Comparison of ENCODE assay signal across 8 mouse cellular contexts in genomic region chr2:75584975-75585374, GRCm38 (mm10).
DNase-seq lines count a peak whose midpoint lies in the region; ATAC-seq and TF ChIP-seq lines count a peak whose summit lies in the region.

No protein-coding gene starts in this region.

- TF ChIP-seq EP300 in stomach, postnatal 0 days (optimal IDR thresholded peaks at IDR 0.05) = no peak

- H3K27ac ChIP-seq in forebrain, embryonic 10.5 days = peak overlapping the region; percentile 80
- H3K27ac ChIP-seq in heart, embryonic 14.5 days (replicated peaks in 1 of 2; ENCODE audit: control insufficient read depth in 1 of 2, insufficient read depth in 1 of 2, low read depth in 2 of 2, low read length in 2 of 2) = peak overlapping the region; percentile 20 to 45; a peak in 2 of 4 replicates
- no peak overlapping the region for H3K27ac ChIP-seq in kidney, postnatal 0 days
- no peak overlapping the region for H3K27ac ChIP-seq in neural tube, embryonic 12.5 days
- no peak overlapping the region for H3K27ac ChIP-seq in stomach, postnatal 0 days (replicated peaks)

- DNase-seq in 3134 (ENCODE audit: extremely low read depth, insufficient read length, low spot score) = peak; percentile 74
- peak; percentile 66 for DNase-seq in forebrain, embryonic 10.5 days (ENCODE audit: extremely low spot score, low spot score)
- DNase-seq in kidney, postnatal 0 days (ENCODE audit: low spot score) = peak; percentile 93
- peak; percentile 88 to 92 for DNase-seq in lung, adult 18-20 months
- DNase-seq in stomach, postnatal 0 days (ENCODE audit: low spot score) = peak; percentile 86

- peaks cover 20% of the 10 kb centered on the region for H3K4me1 ChIP-seq in forebrain, embryonic 10.5 days
- peaks cover under 1 to 15% of the 10 kb centered on the region in 2 experiments for H3K4me1 ChIP-seq in heart, embryonic 14.5 days (ENCODE audit: control insufficient read depth in 2 of 2, insufficient read depth in 2 of 2, low read length in 2 of 2)
- 0 out of 2 replicates have a peak, but pooled peaks cover 4% of the 10 kb centered on the region for H3K4me1 ChIP-seq in kidney, postnatal 0 days (replicated peaks; ENCODE audit: insufficient read depth, low read length)
- H3K4me1 ChIP-seq in neural tube, embryonic 12.5 days = peaks cover 7% of the 10 kb centered on the region
- H3K4me1 ChIP-seq in stomach, postnatal 0 days (replicated peaks; ENCODE audit: control insufficient read depth, insufficient read depth) = 0 out of 2 replicates have a peak, but pooled peaks cover 2% of the 10 kb centered on the region

- H3K36me3 ChIP-seq in forebrain, embryonic 10.5 days (replicated peaks) = no peaks in the 10 kb centered on the region
- no peaks in the 10 kb centered on the region for H3K36me3 ChIP-seq in heart, embryonic 14.5 days (ENCODE audit: control insufficient read depth, insufficient read depth, low read length)
- H3K36me3 ChIP-seq in kidney, postnatal 0 days (ENCODE audit: insufficient read depth, low read length) = no peaks in the 10 kb centered on the region
- H3K36me3 ChIP-seq in neural tube, embryonic 12.5 days = no peaks in the 10 kb centered on the region
- no peaks in the 10 kb centered on the region for H3K36me3 ChIP-seq in stomach, postnatal 0 days (ENCODE audit: control insufficient read depth, insufficient read depth, low read length)

- no peak for TF ChIP-seq CTCF in kidney, postnatal 0 days (IDR thresholded peaks at IDR 0.05; ENCODE audit: low read depth)
- TF ChIP-seq CTCF in stomach, postnatal 0 days (IDR thresholded peaks at IDR 0.05; ENCODE audit: low read depth) = no peak

- H3K9ac ChIP-seq in heart, embryonic 14.5 days (ENCODE audit: low read length) = peak overlapping the region; percentile 51
- peak overlapping the region; percentile 28; the same call in 1 of the 2 replicates for H3K9ac ChIP-seq in kidney, postnatal 0 days (ENCODE audit: low read depth, low read length)
- no peak overlapping the region; the same call in 1 of the 2 replicates for H3K9ac ChIP-seq in neural tube, embryonic 12.5 days
- no peak overlapping the region; the same call in 1 of the 2 replicates for H3K9ac ChIP-seq in stomach, postnatal 0 days (ENCODE audit: low read length)

- peak overlapping the region; percentile 47 for H3K4me3 ChIP-seq in forebrain, embryonic 10.5 days
- peak overlapping the region; percentile 31 to 42 for H3K4me3 ChIP-seq in heart, embryonic 14.5 days (ENCODE audit: control insufficient read depth in 1 of 2, insufficient read depth in 1 of 2, low read depth in 1 of 2, low read length in 2 of 2)
- peak overlapping the region; percentile 27 for H3K4me3 ChIP-seq in kidney, postnatal 0 days (replicated peaks; ENCODE audit: low read depth, low read length)
- peak overlapping the region; percentile 11; the same call in 1 of the 2 replicates for H3K4me3 ChIP-seq in neural tube, embryonic 12.5 days
- H3K4me3 ChIP-seq in stomach, postnatal 0 days (ENCODE audit: low read depth, low read length) = peak overlapping the region; percentile 19

- 1% methylated on average over 16 of the region's 16 CpGs for WGBS in forebrain, embryonic 10.5 days
- WGBS in heart, embryonic 14.5 days = 1% methylated on average over 16 of the region's 16 CpGs
- under 1% methylated on average over 16 of the region's 16 CpGs for WGBS in kidney, postnatal 0 days
- WGBS in neural tube, embryonic 12.5 days = 2% methylated on average over 16 of the region's 16 CpGs
- under 1% methylated on average over 16 of the region's 16 CpGs for WGBS in stomach, postnatal 0 days

- ATAC-seq in activated CD4-positive, CD25-positive, alpha-beta regulatory T cell, adult 4 months = peak; percentile 94
- 0 out of 2 replicates have a peak, but pooled peaks have one; percentile 80 for ATAC-seq in heart, embryonic 14.5 days (ENCODE audit: insufficient number of reproducible peaks, insufficient read depth, low FRiP score, low read depth)
- ATAC-seq in kidney, postnatal 0 days (replicated peaks; ENCODE audit: low FRiP score, low read depth) = no peak
- 0 out of 2 replicates have a peak, but pooled peaks have one; percentile 44 for ATAC-seq in neural tube, embryonic 12.5 days (ENCODE audit: low FRiP score, low read depth)
- ATAC-seq in stomach, postnatal 0 days (ENCODE audit: low FRiP score, low TSS enrichment) = peak; percentile 92

- peak overlapping the region; percentile 65 for H3K4me2 ChIP-seq in heart, embryonic 14.5 days (ENCODE audit: low read length)
- peak overlapping the region; percentile 50 for H3K4me2 ChIP-seq in kidney, postnatal 0 days (ENCODE audit: low read length)
- peak overlapping the region; percentile 59 for H3K4me2 ChIP-seq in neural tube, embryonic 12.5 days (replicated peaks)
- peak overlapping the region; percentile 48 for H3K4me2 ChIP-seq in stomach, postnatal 0 days (replicated peaks; ENCODE audit: low read depth)

- peaks cover 27% of the 10 kb centered on the region for H3K27me3 ChIP-seq in forebrain, embryonic 10.5 days (ENCODE audit: poor library complexity, severe bottlenecking)
- H3K27me3 ChIP-seq in heart, embryonic 14.5 days (ENCODE audit: control insufficient read depth, insufficient read depth, low read length) = 0 out of 2 replicates have a peak, but pooled peaks cover 3% of the 10 kb centered on the region
- no peaks in the 10 kb centered on the region for H3K27me3 ChIP-seq in kidney, postnatal 0 days (ENCODE audit: insufficient read depth, low read length)
- no peaks in the 10 kb centered on the region for H3K27me3 ChIP-seq in neural tube, embryonic 12.5 days (replicated peaks)
- no peaks in the 10 kb centered on the region for H3K27me3 ChIP-seq in stomach, postnatal 0 days (ENCODE audit: control insufficient read depth, insufficient read depth, low read length)

- H3K9me3 ChIP-seq in forebrain, embryonic 10.5 days = no peaks in the 10 kb centered on the region
- H3K9me3 ChIP-seq in heart, embryonic 14.5 days (ENCODE audit: control insufficient read depth, low read length) = no peaks in the 10 kb centered on the region
- H3K9me3 ChIP-seq in kidney, postnatal 0 days (replicated peaks; ENCODE audit: low read length) = no peaks in the 10 kb centered on the region
- H3K9me3 ChIP-seq in neural tube, embryonic 12.5 days = no peaks in the 10 kb centered on the region
- H3K9me3 ChIP-seq in stomach, postnatal 0 days (ENCODE audit: control insufficient read depth, low read length) = no peaks in the 10 kb centered on the region

Comparison
In these comparisons a context has a peak if more than half of its experiments do, and no peak if none do; other contexts are left out.
1. H3K27ac ChIP-seq: peak in forebrain, embryonic 10.5 days (single experiment) and heart, embryonic 14.5 days (2 of 2); none in kidney, postnatal 0 days (single experiment), neural tube, embryonic 12.5 days (single experiment) and stomach, postnatal 0 days (single experiment).
2. H3K9ac ChIP-seq: peak in heart, embryonic 14.5 days (single experiment) and kidney, postnatal 0 days (single experiment); none in neural tube, embryonic 12.5 days (single experiment) and stomach, postnatal 0 days (single experiment).
3. Peak in every context shown above with its lines, with median percentiles within 50 percentile points of each other: DNase-seq, H3K4me3 ChIP-seq and H3K4me2 ChIP-seq.